Mouse (Mus musculus) spleen, adult 18-20 months (tissue): ENCODE results near the gene Rab11fip4.
"Not testable (repeated sequence)": the region's sequence is repeated elsewhere in the genome, so short reads cannot be mapped to it uniquely, and the experiment has no call there.

Experiments
- DNase-seq, 2 experiments: peaks; one replicate each; pipeline ENCODE4 v3.0.0; 2022; ENCODE audit warnings: mixed read lengths in 2 of 2

The Rab11fip4 gene

GRCm38 (mm10) chr11:79680559-79680958 is 89.5 kb downstream of the Rab11fip4 start:
- DNase-seq = no peak

GRCm38 (mm10) chr11:79681182-79681581 is 90.2 kb downstream of the Rab11fip4 start:
- DNase-seq = no peak

- no peak for DNase-seq
Measured at GRCm38 (mm10) chr11:79681798-79682197, 90.8 kb downstream of the Rab11fip4 start.

- no peak for DNase-seq
Measured at GRCm38 (mm10) chr11:79685109-79685508, 94.1 kb downstream of the Rab11fip4 start.

DNA sequence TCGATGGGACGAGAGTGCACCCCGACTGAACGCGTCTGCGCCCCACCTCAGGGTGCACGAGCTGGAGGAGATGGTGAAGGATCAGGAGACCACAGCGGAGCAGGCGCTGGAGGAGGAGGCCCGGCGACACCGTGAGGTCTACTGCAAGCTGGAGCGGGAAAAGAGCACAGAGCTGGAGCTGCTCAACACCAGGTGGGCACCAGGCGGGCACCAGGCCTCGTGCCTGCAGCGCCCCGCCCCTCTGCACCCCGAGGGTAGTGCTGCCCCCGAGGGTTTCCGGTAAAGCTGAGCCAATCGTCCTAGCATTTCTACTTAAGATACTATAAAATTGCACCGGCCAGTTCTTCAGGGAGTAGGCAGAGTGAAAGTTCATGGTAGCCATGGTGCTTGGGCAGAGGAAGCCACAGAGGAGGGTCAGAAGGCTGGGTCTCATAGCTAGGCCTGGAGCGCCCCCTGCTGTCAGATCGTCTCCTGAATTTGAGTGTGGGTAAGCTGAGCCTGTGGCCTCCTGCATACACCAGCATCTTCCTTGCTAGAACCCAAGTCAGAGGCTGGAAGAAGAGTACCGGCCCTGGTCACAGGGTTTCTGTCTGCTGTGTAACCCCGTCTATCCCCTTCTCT is 95.6 kb downstream of the Rab11fip4 start:
- peak; percentile 68 to 91 for DNase-seq

- no peak for DNase-seq
Measured at GRCm38 (mm10) chr11:79689916-79690315, 98.9 kb downstream of the Rab11fip4 start.

- no peak for DNase-seq
Measured at GRCm38 (mm10) chr11:79691513-79691912, 100.5 kb downstream of the Rab11fip4 start.

GRCm38 (mm10) chr11:79696390-79697307 is 105.6 kb downstream of the Rab11fip4 start:
- no peak for DNase-seq

GRCm38 (mm10) chr11:79698071-79698470 is 107.1 kb downstream of the Rab11fip4 start:
- no peak for DNase-seq

DNA sequence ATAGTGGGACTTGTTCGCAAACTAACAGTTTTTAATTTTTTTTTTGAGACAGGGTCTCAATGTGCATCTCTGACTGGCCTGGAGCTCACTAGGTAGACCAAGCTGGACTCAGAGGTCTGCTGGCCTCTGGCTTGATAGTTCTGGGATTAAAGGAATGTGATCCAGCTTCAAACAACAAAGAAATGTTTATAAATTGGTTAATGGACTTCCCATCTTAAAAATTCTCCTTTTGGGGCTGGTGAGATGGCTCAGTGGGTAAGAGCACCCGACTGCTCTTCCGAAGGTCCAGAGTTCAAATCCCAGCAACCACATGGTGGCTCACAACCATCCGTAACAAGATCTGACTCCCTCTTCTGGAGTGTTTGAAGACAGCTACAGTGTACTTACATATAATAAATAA is 107.5 kb downstream of the Rab11fip4 start:
- not testable (repeated sequence) for DNase-seq

- DNase-seq = no peak
Measured at GRCm38 (mm10) chr11:79701466-79701865, 110.5 kb downstream of the Rab11fip4 start.

GRCm38 (mm10) chr11:79702092-79702491 is 111.1 kb downstream of the Rab11fip4 start:
- no peak for DNase-seq

- DNase-seq = peak; percentile 20 to 39
Measured at GRCm38 (mm10) chr11:79703452-79703851, 112.4 kb downstream of the Rab11fip4 start.

DNA sequence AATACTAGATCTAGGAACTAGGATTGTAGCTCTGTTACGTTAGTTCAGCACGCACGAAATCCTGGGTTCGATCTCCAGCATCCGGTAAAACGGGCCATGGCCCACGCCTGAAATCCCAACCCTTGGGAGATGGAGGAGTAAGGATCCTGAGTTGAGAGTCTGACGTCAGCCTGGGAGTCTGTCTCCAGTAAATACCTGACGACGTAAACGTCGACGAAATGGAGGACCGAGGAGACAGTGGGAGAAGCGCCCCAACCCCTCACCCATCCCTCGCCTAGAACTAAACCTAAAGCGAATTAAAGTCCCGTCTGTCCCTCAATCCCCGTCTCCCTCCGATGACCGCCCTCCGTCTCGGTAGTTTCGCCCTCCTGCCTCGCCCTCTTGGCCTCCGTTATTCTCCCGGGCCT is 112.9 kb downstream of the Rab11fip4 start:
- no peak for DNase-seq

DNA sequence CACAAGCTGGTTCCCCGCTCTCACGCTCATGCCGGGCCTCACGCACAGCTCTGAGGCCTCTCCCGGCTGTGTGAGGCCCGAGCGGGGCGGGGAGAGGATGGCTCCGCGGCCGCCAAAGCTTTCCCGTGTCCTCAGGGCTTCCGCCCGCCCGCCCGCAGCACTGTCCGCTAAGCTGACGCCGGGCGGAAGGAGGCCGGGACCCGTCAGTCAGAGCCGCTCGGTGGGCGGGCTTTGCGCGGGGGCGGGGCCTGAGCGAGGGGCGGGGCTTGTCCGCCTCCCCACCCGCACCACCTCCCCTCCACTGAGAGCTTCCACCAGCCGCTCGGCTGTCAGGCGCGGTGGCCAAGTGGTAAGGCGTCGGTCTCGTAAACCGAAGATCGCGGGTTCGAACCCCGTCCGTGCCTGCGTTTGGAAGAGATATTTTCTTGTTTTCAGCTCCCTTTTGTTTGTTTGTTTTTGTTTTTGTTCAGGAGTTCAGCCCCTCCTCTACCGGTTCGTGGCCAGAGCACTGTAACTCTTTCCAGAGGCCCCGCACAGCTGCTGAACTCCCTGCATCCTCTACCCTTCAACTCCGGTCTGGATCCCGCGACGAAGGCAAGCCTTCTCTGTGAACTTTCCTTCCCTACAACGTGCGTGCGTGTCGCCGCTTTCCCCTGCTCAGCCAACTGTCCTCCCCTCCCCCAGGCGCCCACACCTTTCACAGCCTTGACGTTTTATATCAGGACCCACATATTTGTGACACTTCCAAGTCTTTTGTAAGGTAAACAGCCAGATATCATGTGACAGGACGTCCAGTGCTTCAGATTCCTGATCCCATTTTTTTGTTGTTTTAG is 113.5 kb downstream of the Rab11fip4 start:
- DNase-seq = peak; percentile 93 to 95

DNA sequence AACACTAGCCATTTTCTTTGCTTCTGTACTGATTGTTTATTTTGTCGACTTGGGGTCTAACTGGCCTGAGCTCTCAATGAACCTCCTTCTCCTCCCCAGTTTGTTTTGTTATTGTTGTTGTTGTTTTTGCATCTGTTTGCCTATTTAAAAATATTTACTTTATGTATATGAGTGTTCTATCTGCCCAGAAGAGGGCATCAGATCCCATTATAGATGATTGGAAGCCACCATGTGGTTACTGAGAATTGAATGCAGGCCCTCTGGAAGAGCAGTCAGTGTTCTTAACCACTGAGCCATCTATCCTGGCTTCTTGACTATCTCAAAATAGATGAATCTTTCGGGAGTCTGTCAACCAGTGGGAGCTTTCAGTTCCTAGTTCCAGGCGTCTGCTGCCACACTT is 116.1 kb downstream of the Rab11fip4 start:
- no peak for DNase-seq

GRCm38 (mm10) chr11:79710868-79711765 is 120.1 kb downstream of the Rab11fip4 start:
- DNase-seq = peak; percentile 65 to 81

DNA sequence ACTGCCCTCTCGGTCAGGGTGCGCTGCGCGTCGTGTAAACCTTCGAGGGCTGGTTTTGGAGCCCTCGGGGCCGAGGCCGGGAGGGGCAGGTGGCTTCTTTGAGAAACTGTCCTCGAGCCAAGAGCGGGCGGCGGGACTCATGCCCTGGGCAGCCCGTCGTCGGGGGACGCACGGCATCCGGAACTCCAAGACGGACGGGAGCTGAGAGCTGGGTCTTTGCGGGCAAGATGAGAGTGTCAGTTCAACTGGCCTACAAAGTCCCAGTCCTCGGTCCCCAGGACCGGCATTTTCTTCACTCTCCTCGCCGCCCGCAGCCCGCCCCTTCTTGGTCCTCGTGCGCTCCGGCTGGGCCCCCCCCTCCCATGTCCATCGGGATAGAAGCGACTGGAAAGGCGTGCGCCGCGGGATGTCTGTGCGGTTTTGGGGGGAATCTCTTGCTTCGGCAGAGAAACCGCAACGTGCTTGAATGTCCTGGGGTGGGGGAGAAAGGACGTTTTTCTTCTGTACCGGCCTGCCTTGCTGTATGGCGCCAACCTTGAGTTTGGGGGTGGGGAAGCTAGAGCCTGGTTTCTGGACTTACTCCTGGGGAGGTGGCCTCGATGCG is 120.9 kb downstream of the Rab11fip4 start:
- DNase-seq = peak in 1 of 2 experiments; percentile 19

GRCm38 (mm10) chr11:79713184-79713583 is 122.2 kb downstream of the Rab11fip4 start:
- no peak for DNase-seq

- no peak for DNase-seq
Measured at GRCm38 (mm10) chr11:79713678-79714077, 122.7 kb downstream of the Rab11fip4 start.

DNA sequence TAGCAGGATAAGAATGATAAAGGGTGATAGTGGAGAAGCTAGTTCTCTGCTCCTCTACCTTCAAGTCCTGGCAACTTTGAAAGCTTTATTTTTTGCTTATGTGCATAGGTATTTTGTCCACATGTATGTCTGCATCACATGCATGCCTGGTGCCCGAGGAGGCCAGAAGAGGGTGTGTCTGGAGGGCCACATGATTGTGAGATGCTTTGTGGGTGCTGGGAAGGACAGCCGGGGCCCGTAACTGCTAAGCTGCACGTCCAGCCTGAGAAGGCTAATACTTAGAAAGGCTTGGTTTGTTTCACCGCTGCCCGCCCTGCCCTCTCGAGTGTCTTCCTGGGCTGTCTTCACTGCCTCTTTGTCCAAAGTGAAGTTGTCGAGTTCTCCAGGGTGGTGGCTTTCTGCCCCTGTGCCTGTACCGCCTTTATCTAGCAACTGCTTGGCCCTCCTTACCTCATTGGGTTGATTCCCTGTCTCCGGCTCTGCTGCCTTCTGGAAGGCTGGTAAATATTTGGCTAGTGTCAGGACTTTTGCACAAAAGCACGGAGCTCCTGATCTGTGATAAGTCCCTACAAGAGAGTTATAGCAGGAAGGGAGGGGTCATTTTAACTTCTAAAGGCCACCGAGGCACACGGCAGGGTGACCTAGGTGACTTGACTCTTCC is 123.2 kb downstream of the Rab11fip4 start:
- DNase-seq = no peak
